Mouse (Mus musculus) thymus, postnatal 36 days (tissue): ENCODE results near the gene Mettl24.
"Not testable (repeated sequence)": the region's sequence is repeated elsewhere in the genome, so short reads cannot be mapped to it uniquely, and the experiment has no call there.

ENCODE experiments used
- DNase-seq, 2 experiments: peaks; one replicate each; pipeline ENCODE4 v3.0.0; 2022; ENCODE audit warnings: mixed read lengths in 2 of 2

Mettl24 gene

DNA sequence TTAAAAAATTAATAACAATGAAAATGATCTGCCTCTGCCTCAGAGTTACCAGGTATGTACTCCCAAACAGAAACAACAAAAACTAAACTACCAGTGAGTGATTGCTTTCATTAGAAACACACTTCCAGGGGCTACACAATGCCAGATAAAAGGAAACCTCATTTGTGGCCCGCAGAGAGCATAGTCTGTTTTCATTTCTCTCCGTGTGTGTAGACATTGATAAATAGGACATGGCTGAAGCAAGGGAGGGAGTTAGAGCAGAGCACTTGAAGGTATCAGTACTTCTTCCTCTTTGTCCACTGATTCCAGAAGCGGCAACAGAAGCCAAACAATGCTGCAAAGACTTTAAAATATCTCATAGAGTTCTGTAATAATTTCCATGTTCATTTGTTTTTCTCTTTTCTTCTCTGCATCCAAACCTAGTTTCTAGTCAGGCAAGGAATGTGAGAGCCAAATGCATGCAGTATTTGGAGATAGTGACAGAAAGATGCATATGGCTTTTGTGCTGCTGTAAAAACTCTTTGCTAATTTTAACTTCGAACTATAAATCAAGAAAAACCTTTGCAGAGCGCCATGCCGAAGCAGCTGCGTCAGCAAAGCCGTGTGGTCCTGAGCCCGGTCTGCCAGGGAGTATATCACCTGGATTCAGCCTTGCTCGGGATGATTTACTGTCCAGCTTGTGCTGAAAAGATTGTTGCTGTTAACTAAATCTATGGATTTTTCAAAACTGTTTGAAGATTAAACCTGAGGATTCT is 67.4 kb downstream of the Mettl24 start:
- DNase-seq = no peak

- DNase-seq = no peak
Observed at GRCm38 (mm10) chr10:40751157-40751556, 68.1 kb downstream of the Mettl24 start.

- no peak for DNase-seq
Observed at GRCm38 (mm10) chr10:40753036-40753435, 70.0 kb downstream of the Mettl24 start.

DNA sequence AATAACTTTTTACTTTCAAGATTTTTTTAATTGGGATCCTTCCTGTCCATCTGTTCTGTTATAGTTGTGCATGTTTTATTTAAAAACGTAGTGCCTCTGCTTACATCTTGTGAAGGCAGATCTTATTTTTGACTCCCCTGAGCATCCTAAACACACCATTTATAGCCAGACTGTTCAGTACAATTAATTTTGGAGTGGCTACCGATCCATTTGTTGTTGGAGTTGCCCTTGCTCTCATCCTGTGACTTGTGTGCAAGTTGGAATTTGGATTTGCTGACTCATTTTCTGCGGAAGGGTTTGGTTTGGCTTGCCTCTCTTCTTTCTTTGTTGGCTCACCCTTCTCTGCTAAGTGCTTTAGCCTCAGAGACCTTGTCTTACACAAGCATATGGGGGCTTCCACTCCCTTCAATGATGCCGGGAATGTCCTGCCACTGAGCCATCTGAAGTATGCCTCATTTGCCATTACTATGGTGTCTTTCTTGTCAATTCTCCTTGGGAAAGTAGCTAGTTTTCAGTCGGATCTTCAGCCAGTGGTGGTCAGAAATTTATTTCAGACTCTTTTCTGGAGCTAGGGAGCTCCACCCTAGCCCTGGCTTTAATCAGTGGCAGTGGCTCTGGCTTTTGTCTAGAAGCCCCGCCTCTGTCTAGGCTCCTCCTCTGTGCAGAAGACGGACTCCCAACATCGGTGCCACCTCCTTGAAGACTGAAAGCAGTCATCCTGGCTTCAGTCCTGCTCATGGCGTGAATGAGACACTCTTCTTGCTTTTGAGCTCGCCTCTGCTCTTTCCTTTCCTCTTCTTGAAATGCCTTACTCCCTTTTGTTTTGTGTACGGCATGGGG is 75.3 kb downstream of the Mettl24 start:
- no peak for DNase-seq

GRCm38 (mm10) chr10:40759391-40760194 is 76.5 kb downstream of the Mettl24 start:
- DNase-seq = not testable (repeated sequence)

DNA sequence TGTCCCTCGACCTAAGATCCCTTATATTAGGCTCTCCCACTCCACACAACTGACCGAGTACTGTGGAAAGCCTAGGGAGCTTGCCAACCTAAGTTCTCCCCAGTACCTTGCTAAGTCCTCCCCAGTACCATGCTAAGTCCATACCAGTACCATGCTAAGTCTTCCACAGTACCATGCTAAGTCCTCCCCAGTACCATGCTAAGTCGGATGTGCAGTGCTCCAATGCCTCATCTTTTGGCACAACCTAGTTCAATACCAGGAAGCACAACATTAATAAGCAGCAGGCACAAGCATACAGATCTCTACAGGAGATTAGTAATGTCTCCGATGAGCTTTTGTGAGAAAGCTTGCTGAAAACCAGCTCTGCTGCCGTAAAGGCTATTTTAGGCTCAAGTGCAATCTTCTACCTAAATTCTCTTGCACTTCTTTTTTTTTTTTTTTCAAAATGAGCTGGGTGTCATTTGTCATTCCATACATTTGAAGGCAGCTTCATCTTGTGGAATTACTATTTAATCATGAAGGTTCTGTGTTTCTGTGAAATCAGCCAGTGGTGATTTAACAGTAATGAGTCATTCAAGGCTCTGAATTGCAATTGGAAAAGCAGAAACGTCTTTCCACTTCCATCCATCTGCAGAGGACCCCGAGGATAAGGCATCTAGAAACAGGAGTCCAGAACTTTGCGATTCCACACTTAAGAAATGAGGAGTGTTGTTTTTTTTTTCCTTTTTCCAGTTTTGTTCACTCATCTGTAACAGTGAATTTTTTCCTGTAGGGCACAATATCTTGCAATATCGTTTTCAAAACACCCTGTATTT is 77.3 kb downstream of the Mettl24 start:
- no peak for DNase-seq

DNA sequence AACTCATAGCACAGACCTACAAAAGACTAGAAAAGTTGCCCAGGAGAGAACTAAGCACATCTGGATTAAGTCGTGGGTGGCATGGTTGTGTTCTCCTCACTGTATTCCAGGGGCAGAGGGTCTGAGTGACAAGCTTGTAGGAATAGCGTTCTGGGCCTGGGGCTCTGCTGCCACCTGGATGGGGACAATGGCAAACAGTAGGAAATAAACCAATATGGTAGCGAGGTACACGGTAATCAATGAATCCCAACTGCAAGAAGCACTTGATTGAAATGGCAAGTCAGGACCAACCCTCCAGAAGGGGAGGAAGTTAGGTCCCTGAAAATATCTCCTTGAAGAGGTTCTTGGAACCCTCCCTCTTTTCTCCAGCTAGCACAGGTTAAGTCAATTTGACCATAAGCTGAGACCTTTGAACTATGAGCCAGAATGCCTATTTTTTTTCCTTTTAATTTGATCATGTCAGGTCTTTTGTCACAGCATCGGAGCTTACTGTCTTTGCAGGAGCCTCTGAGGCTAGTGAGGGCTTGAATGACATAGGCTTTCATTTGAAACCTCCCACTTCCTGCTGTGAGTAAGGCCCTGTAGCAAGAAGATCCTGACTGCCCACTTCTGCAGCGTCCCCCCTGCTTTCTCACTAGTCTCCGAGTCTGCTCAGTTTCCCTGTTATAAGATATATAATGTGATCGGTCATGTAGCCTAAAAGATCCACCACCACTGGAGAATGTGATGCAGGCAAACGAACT is 78.1 kb downstream of the Mettl24 start:
- DNase-seq = no peak

DNA sequence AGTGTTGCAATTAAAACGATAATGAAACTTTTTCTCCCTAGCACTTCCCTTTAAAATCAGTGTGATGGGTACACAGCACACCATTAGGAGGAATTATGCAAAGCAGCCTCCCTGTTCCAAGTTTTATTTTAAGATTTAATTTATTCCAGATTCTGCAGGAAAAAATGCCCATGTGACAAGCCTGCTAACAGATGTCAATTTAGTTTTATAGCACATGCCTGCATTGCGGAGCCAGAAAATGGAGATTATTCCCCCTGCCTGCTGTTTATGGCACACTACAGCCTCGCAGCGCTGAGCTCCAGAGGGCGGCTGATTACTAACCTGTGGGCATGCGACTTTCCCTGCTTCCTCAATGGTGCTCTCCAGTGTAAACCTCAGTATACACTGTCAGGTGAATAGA is 79.5 kb downstream of the Mettl24 start:
- no peak for DNase-seq

DNA sequence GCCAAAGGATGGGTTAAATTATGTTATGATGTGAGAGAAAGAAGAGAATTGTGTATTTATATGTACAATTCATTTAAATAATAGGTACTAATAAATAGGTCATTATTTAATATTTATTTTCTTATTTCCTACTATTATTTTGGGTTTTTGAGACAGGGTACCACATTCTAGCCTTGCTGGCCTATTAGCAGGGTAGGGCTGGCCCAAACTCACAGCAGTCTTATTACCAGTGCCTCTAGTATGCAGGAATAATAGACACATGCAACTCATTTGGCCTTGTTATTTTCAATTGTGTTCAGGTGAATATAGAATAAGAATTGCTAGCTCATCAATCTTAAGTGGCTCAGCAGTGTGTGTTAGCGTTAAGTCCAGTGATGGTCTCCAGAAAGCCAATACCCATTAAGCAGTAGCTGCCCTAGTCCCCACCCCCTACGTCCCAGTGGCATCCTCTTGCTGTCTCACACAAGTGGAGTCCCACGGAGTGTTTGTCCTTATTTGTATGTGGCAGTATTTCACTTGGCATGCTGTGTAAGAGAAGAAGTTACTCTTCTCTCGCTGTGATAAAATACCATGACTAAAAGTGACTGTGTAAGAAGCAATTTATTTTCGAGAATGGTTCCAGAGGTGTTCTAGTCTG is 80.1 kb downstream of the Mettl24 start:
- DNase-seq = no peak

- no peak for DNase-seq
Observed at GRCm38 (mm10) chr10:40772266-40772665, 89.2 kb downstream of the Mettl24 start.

GRCm38 (mm10) chr10:40775151-40775550 is 92.1 kb downstream of the Mettl24 start:
- DNase-seq = no peak

- DNase-seq = no peak
Observed at GRCm38 (mm10) chr10:40775655-40776054, 92.6 kb downstream of the Mettl24 start.

DNA sequence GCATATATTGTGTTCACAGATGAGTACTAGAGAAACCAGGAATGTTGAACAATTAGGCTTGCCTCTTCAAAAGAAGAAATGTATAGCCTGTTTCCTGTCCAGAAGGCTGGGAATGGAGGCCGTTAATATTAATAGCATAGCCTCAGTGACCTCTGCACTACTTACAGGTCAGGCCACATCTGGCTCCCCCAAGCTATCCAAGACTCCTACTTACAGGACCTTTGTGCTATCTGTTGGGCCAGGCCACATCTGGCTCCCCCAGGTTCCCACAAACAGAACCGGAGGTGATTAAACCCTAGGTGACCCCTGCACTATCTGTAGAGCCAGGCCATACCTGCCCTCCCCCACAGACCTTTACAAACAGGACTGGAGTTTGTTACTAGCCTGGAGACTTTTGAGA is 94.1 kb downstream of the Mettl24 start:
- DNase-seq = no peak

DNA sequence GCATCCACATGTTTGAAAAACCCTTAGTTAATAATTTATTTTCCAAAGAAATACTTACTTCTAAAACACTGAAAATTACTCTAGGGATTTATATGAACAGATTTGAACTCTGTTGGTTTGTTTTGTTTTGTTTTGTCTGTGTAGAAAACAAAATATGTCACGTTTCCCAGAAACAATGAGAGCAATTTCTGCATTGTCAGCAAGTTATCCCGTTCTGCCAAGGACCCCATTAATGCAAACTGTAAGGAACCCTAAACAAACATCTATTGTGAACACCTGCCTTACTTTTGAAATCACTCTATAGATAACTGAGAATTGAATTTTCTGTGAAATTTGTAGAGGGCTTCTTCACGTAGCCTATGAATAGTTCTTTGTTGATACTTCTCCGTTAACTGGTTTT is 95.4 kb downstream of the Mettl24 start:
- no peak for DNase-seq

DNA sequence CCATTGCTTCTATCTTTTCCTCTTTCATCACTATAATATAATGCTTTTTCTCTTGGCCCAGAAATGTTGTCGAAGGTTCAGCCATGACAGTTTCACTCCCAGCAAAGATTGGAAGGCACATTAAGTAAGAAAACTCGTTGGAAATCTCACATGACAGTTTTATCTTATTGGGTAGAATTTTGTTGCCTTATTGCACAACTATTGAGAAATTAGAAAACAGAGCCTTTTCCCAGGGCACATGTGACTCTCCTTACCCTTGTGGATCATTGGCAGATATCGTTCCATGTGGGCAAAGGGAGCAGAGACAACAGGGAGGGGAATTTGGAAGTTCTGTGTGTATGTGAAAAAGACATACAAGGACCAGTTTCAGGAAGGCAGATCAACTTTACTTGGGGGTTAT is 107.3 kb downstream of the Mettl24 start:
- no peak for DNase-seq

DNA sequence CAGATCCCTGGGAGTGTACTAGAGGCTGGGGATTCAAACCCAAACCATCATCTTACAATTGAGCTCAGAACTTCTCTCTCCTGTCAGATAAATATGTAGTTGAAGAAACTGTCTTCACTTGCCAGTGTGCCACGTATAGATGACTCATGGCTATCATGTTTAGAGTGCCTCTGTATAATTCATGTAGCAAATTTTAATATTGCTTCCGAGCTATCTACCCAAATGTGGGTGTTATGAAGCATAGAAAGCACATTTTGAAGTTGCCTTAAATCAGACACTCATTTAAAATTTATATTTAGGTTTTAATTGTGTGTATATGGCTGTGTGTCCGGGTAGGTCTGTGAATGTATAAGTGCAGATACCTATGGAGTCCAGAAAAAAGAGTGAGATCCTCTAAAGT is 109.0 kb downstream of the Mettl24 start:
- DNase-seq = no peak

DNA sequence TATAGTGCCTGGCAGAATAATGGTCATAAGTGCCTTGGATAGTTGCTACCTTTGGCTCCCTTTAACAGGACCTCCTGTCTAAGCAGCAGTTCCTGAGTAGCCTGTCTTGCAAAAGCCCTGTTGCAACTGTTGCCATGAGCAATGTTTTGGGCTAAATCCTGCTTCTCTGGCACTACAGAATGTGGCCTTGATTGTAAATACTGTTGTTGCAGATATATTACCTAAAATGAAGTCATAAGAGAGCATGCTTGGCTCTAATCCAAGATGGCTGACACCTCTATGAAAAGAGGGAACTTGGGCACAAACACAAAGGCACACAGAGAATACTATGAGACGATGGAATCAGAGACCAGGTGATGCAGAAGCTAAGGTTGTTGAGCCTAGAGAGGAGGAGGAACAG is 122.1 kb downstream of the Mettl24 start:
- no peak for DNase-seq

DNA sequence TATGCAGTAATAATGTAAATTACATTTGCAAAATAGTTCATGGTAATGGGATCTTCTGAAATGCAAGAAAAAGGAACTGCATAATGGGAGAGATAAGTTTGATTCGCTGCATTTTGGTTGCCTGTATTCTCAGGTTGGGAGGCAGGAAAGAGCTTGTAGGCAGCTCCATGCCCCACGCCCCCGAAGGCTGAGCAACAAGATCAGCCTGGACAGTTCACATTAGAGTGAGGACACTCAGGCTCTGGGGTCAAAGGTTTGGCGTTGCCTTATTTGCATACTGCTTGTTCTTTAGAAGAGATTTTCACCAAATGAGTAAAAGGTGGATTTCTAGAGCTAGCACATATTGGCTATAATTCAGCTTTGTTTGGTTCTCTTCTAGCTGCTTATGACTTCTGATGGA is 123.1 kb downstream of the Mettl24 start:
- no peak for DNase-seq

GRCm38 (mm10) chr10:40809411-40809910 is 126.4 kb downstream of the Mettl24 start:
- DNase-seq = not testable (repeated sequence)

DNA sequence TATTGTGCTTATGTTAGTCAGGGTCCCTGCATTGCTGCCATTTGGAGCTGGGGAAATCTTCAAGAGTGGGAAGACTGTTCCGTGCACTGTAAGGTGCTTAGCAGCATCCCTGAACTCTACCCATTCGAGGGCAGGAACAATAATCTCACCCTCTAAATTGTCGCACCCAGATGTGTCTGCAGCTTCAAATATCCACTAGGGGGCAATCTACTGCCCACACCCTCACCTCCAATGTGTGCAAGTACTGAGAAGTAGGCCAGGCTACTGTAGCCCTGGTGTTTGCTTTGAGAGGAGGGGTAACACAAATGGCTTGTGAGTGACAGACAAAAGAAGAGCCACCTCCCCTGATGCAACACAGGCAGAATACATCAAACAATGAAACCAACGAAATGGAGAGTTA is 130.5 kb downstream of the Mettl24 start:
- DNase-seq = no peak

DNA sequence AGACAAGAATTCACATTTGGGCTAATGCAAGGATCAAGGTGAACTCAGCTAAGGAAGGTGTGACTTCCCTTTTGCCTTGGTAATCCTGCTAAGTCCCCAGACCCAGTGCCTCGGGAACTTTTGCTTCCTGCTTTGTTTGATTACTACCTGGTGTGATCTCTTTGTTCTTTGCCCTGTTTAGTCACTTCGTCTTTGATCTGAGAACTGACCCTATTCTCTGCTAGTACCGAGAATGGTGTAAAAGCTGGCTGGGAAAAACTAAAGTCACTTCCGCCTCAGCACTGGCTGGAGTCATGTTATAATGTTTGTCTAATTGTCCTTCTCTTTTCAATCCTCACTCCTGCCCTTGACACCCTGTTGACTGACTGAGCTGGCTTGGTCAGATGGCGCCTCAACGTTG is 133.4 kb downstream of the Mettl24 start:
- DNase-seq = no peak
